8 mouse cellular contexts compared by ENCODE assay signal in the genomic region with DNA sequence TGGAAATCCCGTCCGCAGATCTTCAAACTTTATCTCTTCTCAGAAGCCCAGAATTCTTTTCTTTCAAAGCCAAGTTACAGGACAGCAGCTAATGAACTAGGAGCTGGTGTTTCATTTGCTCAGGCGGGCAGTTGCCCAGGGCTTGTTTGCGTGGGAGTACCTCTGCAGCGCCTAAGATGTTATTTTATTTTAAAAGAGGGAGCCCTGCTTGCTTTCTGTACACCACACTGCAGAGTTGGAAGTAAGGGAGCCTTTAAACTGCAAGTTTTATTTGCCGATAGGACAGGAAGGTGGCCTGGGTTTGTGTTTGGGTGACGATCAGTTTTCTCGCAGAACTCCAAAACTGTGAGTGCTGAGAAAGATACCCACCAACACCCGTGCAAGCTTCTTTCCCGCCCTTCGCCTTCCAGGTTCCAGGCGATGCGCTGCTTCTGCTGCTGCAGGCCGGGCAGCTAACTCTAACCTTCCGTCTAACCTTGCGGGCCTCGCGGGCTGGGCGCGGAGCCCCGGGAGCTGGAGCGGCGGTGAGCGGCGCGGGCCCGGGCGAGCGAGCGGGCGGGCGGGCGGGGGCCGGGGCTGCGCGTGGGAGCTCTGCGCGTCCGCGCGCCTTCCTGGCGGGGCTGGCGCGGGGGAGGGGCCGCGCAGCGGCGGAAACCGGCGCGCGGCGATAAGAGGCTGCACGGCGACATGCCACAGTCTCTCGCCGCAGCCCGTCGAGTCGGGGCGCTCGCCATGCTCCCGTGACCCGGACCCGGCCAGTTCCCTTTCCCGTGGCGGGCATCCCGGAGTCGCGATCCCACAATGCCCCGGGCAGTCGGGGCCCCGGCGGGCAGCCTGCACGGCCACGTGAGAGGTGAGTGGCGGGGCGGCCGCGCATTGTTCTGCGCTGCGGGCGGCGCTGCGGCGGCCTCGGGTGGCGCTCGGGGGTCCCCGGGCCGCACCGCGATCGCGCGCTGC. TPM values are rescaled to one million over a fixed set of nuclear protein-coding genes. Genes with fewer than 3 reads are reported as not detected.
A peak's percentile ranks its signal among the peaks of the same experiment; 100 is the strongest.
DNase-seq lines count a peak whose midpoint lies in the region; ATAC-seq and TF ChIP-seq lines count a peak whose summit lies in the region.

No protein-coding gene starts in this region.

- H3K4me3 ChIP-seq in lung, embryonic 16.5 days (ENCODE audit: low read length) = peak overlapping the region; percentile 92
- H3K4me3 ChIP-seq in thymus, adult 2 months (ENCODE audit: control insufficient read depth, insufficient read depth, low read length) = peak overlapping the region; percentile 92

- DNase-seq in MEL-GATA-1-ER (ENCODE audit: extremely low read depth, low read depth) = peak; percentile 46
- DNase-seq in cerebellum, adult 8-10 months = peak; percentile 86
- DNase-seq in forelimb bud, embryonic 11.5 days (ENCODE audit: low read depth, low spot score) = peak; percentile 59
- DNase-seq in heart, postnatal 4 days = peak; percentile 86
- DNase-seq in layer of hippocampus, adult 9-11 months = peak; percentile 85
- DNase-seq in ovary, adult 18-20 months (ENCODE audit: low spot score) = peak; percentile 67
- peak; percentile 84 for DNase-seq in thymus, adult 2 months

- WGBS in lung, embryonic 16.5 days = under 1% methylated on average over 77 of the region's 96 CpGs
- WGBS in thymus, adult 2 months = 1% methylated on average over 84 of the region's 96 CpGs

- H3K9me3 ChIP-seq in lung, embryonic 16.5 days (ENCODE audit: control insufficient read depth, low read length) = no peaks in the 10 kb centered on the region

- peak; percentile 93 for TF ChIP-seq POLR2A in thymus, adult 2 months (IDR thresholded peaks at IDR 0.05; ENCODE audit: control insufficient read depth, extremely low read depth, insufficient read depth, low read length, poor library complexity)

- peak overlapping the region; percentile 99 for H3K27ac ChIP-seq in lung, embryonic 16.5 days (ENCODE audit: low read length)
- peak overlapping the region; percentile 89 for H3K27ac ChIP-seq in thymus, adult 2 months (ENCODE audit: control insufficient read depth, insufficient read depth, low read length)

- no peaks in the 10 kb centered on the region for H3K27me3 ChIP-seq in lung, embryonic 16.5 days (ENCODE audit: control insufficient read depth, insufficient read depth, low read depth, low read length)
- H3K27me3 ChIP-seq in thymus, adult 2 months (ENCODE audit: control insufficient read depth, insufficient read depth, low read length) = no peaks in the 10 kb centered on the region

- TF ChIP-seq CTCF in thymus, adult 2 months (IDR thresholded peaks at IDR 0.05; ENCODE audit: borderline replicate concordance, control insufficient read depth, extremely low read depth, insufficient read depth, low read length, poor library complexity) = no peak

- ATAC-seq in lung, embryonic 16.5 days (ENCODE audit: low read depth) = peak; percentile 88

- no peaks in the 10 kb centered on the region for H3K36me3 ChIP-seq in lung, embryonic 16.5 days (ENCODE audit: control insufficient read depth, insufficient read depth, low read length)
- no peaks in the 10 kb centered on the region for H3K36me3 ChIP-seq in thymus, adult 2 months (ENCODE audit: control insufficient read depth, insufficient read depth, low read length)

- H3K4me2 ChIP-seq in lung, embryonic 16.5 days (ENCODE audit: low read depth, low read length) = peak overlapping the region; percentile 84

- peaks cover 29% of the 10 kb centered on the region for H3K4me1 ChIP-seq in lung, embryonic 16.5 days (replicated peaks; ENCODE audit: control insufficient read depth, insufficient read depth, low read length)
- peaks cover 14% of the 10 kb centered on the region for H3K4me1 ChIP-seq in thymus, adult 2 months (replicated peaks; ENCODE audit: control insufficient read depth, insufficient read depth, low read length)

- peak overlapping the region; percentile 99 for H3K9ac ChIP-seq in lung, embryonic 16.5 days (ENCODE audit: low read length)

RNA-seq across cellular contexts. Expression of a gene that starts 28.2 kb away (rescaled TPM):
- total RNA-seq in heart, postnatal 4 days (2021) = 100 to 1,000 TPM; 155 to 163 TPM
- polyA plus RNA-seq in lung, embryonic 16.5 days (2015; fragmentation: Nextera tagmentation; extraction: Ambion mirVana) = 180 and 188 TPM in 2 replicates
- 291 and 334 TPM in 2 replicates for polyA plus RNA-seq in thymus, adult 2 months (2012; rRNA removed)

Comparison
In these comparisons a context has a peak if more than half of its experiments do, and no peak if none do; other contexts are left out.
1. Peak in every context shown above with its lines: DNase-seq, ATAC-seq, H3K4me3 ChIP-seq and H3K27ac ChIP-seq.